Mouse (Mus musculus) layer of hippocampus, postnatal 25 days (tissue): Measurements from ENCODE around the gene Kalrn. TPM values are rescaled to one million over a fixed set of nuclear protein-coding genes. Genes with fewer than 3 reads are reported as not detected.

Experiments used
- DNase-seq, 2 experiments: peaks; one replicate each; pipeline ENCODE4 v3.0.0; 2022; ENCODE audit warnings: mixed read lengths in 2 of 2, low spot score in 1 of 2; ENCODE audit errors: extremely low spot score in 1 of 2
- total RNA-seq, 2 experiments: library from RNA; stranded (reverse); gene quantifications; 2 replicates each; pipeline ENCODE4 v1.2.3; 2021

Gene Kalrn
- total RNA-seq, 2 experiments from 2014 or later, result 456 to 578 TPM

GRCm38 (mm10) chr16:34231146-34231545, 342.2 kb downstream of the Kalrn start:
- DNase-seq, result no peak

DNA sequence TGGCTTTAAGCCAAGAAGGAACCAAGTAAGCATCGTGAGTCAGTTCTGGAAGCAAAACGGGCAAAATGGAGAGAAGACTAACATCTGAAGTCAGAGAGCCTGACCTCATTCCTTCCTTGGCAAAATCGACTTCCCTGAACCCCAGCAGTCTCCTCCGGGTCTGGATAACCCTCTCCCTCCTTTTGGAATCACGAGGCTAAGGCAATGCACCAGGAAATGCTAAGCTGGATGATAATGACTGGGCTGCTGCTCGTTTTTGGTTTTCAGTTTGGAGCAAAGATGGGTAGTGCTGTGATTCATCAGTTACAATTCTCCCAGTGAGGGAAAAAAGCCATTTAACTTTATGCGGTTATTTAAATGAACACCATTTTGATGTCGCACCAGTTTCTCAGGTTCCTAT, 344.0 kb downstream of the Kalrn start:
- no peak for DNase-seq

- DNase-seq, result no peak
These were observed 344.7 kb downstream of the Kalrn start for GRCm38 (mm10) chr16:34228661-34229060.

DNA sequence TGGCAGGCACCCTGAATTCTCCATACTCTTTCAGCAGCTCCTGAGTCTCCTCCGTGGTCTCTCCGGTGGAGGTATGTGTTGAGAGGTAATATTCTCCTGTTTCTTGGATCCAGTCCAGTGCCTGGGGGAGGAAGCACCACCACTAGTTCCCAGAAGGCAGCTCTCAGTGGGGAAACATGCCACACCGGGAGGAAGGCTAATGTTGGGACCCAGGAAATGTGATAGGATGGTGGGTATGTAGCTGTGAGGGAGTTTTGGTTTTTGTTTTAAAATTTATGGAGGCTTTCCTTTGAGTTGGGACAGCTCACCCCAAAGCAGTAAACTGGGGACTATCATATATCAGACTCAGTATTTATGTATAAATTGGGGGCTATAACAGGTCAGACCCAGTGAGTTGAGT, 361.2 kb downstream of the Kalrn start:
- DNase-seq, result no peak

DNA sequence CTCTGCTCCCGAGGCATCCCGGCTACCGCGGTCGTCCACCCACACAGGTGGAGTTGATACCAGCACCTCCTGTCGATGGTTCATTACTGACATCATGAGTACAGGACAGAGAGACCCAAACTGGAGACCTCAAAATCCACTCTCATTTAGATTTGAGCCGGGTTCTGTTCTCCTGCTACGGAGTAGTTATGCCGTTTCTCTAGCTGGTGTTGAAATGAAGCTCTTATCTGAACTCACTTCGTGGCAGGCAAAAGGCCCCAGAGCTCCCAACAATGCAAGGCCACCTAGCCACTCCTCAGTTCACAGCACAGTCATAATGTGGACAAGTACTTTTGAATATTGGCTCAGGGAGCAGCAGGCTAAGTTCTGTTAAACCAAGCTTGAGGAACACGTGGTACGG, 362.1 kb downstream of the Kalrn start:
- DNase-seq, result no peak

DNA sequence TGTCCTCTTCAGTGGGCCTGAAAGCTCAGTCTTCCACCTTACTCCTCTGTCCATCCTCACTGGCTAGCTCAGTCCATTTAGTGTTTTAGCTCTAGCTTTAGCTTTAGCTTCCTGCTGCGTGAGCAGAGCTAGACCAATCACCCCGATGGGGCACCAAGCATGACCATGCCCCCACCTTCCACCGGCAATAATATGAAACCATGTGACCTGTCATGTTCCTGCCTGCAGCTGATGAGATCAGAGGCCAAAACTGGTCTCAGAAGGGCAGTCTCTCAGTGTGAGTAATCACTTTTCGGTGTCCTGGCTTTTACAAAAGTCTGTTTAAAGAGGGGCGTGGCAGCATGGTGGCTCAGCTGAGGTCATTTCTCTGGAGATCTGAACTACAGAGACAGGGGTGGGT, 364.6 kb downstream of the Kalrn start:
- no peak for DNase-seq

DNA sequence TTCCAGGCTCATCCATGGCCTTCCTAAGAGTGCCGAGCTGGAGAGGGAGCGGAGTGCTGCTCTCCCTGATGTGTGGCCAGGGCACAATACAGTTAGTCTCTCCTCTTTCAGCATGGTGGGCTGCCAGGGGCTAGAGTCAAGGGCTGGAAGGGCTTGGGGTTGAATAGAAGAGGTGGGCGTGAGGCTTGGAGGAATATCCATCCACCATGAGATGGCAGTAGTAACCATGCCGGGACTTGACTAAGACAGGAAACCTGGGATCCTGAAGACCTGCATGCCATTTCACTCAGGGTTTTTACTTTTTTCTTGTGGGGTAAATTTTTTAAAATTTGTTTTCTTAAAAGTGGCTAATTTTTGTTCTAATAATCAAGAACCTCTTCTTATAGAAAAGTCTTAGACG, 365.4 kb downstream of the Kalrn start:
- DNase-seq, result no peak

GRCm38 (mm10) chr16:34204527-34205139, 368.7 kb downstream of the Kalrn start:
- no peak for DNase-seq

DNA sequence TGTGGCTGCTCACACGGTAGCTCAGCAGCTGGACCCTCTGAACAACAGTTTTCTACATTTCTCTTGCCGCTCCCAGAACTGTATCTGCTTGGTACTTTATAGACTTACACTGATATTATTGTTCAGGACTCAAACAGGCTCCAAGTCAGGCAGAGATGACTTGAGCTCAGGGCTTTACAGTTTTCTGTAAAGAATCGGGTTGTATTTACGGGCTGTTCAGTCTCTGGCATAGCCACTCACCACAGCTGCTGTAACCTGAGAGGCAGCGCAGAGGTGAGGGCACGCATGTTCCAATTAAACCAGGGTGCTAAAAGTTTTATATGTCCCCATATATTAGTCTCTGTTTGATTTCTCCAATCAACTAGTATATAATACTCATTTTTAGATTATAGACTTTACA, 373.8 kb downstream of the Kalrn start:
- no peak for DNase-seq

DNA sequence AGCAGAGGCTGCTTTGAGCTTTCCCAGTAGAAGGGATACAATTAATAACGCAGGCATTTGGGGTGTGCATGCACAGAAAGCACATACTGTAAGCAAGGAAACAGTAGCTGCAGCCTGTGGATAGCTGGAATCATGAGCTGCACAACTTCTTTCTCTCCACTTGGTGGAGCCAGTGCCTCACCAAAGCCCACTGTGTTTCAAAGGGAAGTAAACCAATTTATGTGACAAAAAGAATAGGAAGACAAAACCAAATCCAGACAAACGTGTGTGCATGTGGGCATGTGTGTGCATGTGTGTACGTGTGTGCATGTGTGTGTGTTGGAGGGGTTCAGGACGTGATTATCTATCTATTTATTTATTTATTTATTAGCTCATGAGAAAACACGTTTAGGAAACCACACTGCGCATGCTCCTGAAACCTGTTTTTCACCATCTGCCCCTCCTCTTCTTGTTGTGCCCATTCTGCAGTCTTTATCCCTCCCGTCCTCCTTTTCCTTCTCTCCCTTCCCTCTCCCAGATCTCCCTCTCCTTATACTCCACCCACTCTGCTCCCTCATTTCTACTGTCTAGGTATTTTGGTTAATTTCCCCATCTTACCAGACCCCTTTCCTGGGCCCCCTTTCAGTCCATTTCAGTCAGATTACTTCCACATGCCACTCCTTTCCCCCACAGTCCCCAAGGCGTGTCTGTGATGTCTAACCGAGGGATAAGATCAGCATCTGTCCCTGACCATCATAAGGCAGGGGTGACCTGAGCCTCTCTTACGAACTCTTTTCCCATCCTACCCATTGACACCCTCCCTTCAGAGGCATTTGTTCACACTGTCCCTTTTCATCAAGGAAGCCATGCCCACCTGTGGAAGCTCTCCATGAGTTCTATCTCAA, 380.1 kb downstream of the Kalrn start:
- peak in 1 of 2 experiments; percentile 22 for DNase-seq

DNA sequence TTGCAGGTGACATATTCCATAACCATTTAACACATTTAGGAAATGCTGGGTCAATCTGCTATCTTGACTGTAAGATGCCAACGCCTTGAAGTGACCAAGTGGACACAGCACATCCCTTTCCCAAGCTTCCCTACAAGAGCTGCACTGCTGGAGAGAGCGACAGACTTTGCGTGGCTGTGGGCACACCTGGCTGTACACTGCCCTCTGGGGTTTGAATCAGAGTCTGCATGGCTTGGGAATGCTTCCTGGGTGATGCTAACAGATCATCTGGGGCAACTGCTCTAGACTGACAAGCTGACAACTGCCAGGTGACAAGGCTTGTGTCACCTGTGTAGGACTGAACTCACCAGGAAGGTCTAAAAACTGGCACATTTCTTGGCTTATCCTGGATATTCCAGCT, 388.6 kb downstream of the Kalrn start:
- DNase-seq, result no peak

- DNase-seq, result no peak
These were observed 390.1 kb downstream of the Kalrn start for GRCm38 (mm10) chr16:34183186-34183585.

DNA sequence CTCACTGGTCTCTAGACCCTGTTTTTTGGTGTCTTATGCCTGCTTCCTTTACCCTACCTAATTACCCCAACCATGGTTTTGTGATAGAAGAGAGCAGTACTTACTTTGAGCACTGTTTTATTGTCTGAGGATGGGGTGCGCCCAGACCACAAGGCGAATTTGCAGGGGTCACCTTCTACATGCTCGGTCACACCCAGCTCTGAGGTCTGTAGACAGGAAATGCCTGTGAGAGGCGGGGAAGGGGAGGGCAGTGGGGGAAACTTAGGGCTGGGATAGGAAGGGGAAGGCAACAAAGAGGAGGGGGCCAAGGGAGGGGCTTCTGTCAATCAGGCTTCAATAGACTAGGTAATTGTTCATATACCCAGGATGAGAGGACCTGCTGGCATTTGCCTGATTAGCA, 397.7 kb downstream of the Kalrn start:
- DNase-seq, result no peak

DNA sequence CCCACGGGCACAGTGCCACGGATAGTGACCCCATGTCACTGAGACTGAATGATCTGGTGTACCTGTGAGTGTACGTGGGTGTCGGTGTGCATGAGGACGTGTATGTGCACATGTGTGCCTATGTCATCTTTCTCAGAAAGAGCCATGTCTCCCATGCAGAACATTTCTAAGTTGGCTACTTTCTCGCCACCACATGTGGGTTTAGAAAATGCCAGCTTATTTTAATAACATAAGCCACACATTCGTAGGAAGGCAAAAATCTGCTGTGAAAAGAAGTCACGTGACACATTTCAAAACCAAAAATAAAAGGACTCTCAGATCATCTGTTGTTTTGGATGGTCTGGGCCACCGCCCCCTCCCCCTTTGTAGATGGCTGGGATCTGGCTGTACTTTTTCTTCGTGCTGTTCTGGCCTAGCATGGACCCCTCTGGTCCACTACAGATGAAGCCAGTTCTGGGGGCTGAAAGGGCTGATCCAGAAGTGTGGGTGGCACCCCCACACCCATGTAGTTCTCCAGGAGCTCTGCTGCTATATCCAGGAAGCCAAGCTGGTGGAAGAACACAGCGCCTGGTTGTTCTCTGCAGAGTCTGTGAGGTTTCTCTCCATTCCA, 400.7 kb downstream of the Kalrn start:
- peak; percentile 34 to 50 for DNase-seq

DNA sequence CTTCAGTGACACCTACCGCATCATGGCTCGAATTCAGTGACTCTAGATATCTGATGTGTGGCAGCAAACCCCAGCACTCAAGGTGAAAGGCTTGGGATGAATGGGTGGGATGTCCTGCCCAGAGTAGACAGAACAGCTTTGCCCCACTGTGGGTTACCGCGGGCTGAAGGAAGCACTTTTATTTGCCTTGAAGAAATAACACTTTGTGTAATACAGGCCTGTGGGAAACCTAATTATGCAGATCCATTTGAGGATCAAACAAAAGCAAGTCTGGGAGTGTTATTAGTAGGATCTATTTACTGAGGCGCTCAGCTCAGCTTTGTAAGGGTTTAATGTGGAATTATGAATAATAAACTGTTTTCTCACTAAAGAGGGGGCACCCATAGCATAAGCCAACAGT, 406.3 kb downstream of the Kalrn start:
- DNase-seq, result no peak

- DNase-seq, result no peak
These were observed 410.2 kb downstream of the Kalrn start for GRCm38 (mm10) chr16:34163086-34163485.

- no peak for DNase-seq
These were observed 413.8 kb downstream of the Kalrn start for GRCm38 (mm10) chr16:34159576-34159975.

DNA sequence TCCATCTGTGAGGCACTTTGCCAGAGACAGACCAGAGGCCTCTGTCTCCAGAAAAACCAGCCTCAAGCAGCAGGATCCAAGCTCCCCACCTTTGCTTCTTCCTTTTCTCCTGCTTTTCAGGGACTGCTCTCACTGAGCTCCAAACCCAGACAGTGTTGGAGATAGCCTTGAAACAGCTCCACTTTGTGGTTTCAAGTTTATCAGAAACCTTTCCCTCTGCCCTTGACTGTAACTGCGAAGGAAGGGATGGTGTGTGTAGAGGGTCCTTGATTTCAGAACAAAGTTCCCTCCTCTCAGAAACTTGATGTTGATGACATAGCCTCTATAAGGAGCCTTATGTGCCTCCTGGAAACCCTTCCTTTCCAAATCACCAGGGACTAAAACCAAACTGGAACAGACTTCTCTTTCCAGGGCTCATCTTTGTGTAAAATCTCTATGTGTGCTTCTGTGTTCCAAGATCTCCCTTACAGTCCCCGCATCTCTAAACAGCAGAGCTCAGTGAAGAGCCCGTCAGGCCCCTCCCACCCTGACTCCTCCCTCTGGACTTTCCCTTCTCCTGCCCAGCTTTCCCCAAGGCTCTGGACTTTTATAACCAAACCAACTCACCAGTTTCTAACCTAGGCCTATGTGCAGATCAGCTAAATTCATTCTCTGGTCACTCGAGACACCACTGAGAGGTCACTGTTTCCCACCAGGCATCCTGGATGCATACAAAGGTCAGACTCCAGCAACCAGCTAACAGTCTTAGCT, 415.8 kb downstream of the Kalrn start:
- DNase-seq, result no peak

GRCm38 (mm10) chr16:34155696-34156095, 417.6 kb downstream of the Kalrn start:
- DNase-seq, result no peak

DNA sequence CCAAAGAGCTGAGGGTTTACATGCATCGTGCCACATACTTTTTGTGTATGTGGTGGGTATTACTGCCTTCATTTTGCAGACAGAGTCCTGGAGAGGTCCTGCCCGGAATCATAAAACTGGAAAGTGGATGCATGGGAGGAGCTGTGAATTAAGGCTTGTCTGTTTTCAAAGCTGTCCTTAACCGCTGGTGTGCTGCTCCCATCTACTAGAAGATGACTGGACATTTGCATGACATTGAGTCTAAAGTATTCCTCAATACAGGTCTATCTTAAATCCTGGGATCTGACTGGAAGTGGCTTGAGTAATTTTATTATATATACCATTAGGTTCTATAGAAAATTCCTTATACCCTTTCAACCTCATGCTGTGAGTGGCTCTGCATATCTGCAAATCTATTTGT, 418.4 kb downstream of the Kalrn start:
- DNase-seq, result no peak

- no peak for DNase-seq
These were observed 421.7 kb downstream of the Kalrn start for GRCm38 (mm10) chr16:34151528-34152071.
